Mouse (Mus musculus): Measurements from ENCODE around the gene Tomm5.
"Not testable (repeated sequence)": the region's sequence is repeated elsewhere in the genome, so short reads cannot be mapped to it uniquely, and the experiment has no call there.

Tomm5 gene

GRCm38 (mm10) chr4:45107601-45108277 lies at the start of gene Tomm5:
Gene Tomm5 (minus strand): TSS chr4:45108114.
- peak; percentile 89 to 94 for DNase-seq

GRCm38 (mm10) chr4:45156433-45156832 lies 48.5 kb upstream of the Tomm5 start:
- no peak for DNase-seq

GRCm38 (mm10) chr4:45143005-45143404 lies 35.1 kb upstream of the Tomm5 start:
- DNase-seq = no peak

- DNase-seq = no peak
Observed at GRCm38 (mm10) chr4:45142411-45142810, 34.5 kb upstream of the Tomm5 start.

- no peak for DNase-seq
Observed at GRCm38 (mm10) chr4:45141835-45142234, 33.9 kb upstream of the Tomm5 start.

GRCm38 (mm10) chr4:45137636-45138035 lies 29.7 kb upstream of the Tomm5 start:
- peak in 1 of 2 experiments; percentile 9 for DNase-seq

GRCm38 (mm10) chr4:45134471-45134870 lies 26.6 kb upstream of the Tomm5 start:
- peak; percentile 33 to 54 for DNase-seq

GRCm38 (mm10) chr4:45131021-45131420 lies 23.1 kb upstream of the Tomm5 start:
- DNase-seq = no peak

- no peak for DNase-seq
Observed at GRCm38 (mm10) chr4:45121311-45121710, 13.4 kb upstream of the Tomm5 start.

GRCm38 (mm10) chr4:45108456-45109110 lies 669 bp upstream of the Tomm5 start:
- no peak for DNase-seq

- DNase-seq = peak in 1 of 2 experiments; percentile 36
Observed at GRCm38 (mm10) chr4:45107066-45107465, 848 bp downstream of the Tomm5 start.

GRCm38 (mm10) chr4:45106409-45106808 lies 1.5 kb downstream of the Tomm5 start:
- no peak for DNase-seq

GRCm38 (mm10) chr4:45097198-45097872 lies 10.6 kb downstream of the Tomm5 start:
- DNase-seq = peak; percentile 81 to 83

- DNase-seq = no peak
Observed at GRCm38 (mm10) chr4:45084895-45085290, 23.0 kb downstream of the Tomm5 start.

- DNase-seq = peak; percentile 97 to 98
Observed at GRCm38 (mm10) chr4:45084021-45084894, 23.7 kb downstream of the Tomm5 start, which contains the start of gene Fbxo10. Gene Fbxo10 (minus strand): TSS chr4:45084604.

GRCm38 (mm10) chr4:45083487-45083886 lies 24.4 kb downstream of the Tomm5 start:
- peak in 1 of 2 experiments; percentile 7 for DNase-seq

GRCm38 (mm10) chr4:45082951-45083350 lies 25.0 kb downstream of the Tomm5 start:
- no peak for DNase-seq

GRCm38 (mm10) chr4:45081041-45081440 lies 26.9 kb downstream of the Tomm5 start:
- DNase-seq = not testable (repeated sequence)

- DNase-seq = no peak
Observed at GRCm38 (mm10) chr4:45073544-45073943, 34.4 kb downstream of the Tomm5 start.

GRCm38 (mm10) chr4:45072261-45072973 lies 35.5 kb downstream of the Tomm5 start:
- no peak for DNase-seq

GRCm38 (mm10) chr4:45067742-45068141 lies 40.2 kb downstream of the Tomm5 start:
- DNase-seq = no peak
